Mouse (Mus musculus): ENCODE results near the gene Gla.

- TF ChIP-seq GATA1 (IDR thresholded peaks at IDR 0.05; ENCODE audit: borderline replicate concordance, low read length) (no peak), FLI1 (IDR thresholded peaks at IDR 0.05; ENCODE audit: low read length) (no peak)
Measured at GRCm38 (mm10) chrX:134541955-134542308, 59.0 kb downstream of the Gla start.
